Comparison of ENCODE assay signal across 8 mouse cellular contexts in the genomic region with DNA sequence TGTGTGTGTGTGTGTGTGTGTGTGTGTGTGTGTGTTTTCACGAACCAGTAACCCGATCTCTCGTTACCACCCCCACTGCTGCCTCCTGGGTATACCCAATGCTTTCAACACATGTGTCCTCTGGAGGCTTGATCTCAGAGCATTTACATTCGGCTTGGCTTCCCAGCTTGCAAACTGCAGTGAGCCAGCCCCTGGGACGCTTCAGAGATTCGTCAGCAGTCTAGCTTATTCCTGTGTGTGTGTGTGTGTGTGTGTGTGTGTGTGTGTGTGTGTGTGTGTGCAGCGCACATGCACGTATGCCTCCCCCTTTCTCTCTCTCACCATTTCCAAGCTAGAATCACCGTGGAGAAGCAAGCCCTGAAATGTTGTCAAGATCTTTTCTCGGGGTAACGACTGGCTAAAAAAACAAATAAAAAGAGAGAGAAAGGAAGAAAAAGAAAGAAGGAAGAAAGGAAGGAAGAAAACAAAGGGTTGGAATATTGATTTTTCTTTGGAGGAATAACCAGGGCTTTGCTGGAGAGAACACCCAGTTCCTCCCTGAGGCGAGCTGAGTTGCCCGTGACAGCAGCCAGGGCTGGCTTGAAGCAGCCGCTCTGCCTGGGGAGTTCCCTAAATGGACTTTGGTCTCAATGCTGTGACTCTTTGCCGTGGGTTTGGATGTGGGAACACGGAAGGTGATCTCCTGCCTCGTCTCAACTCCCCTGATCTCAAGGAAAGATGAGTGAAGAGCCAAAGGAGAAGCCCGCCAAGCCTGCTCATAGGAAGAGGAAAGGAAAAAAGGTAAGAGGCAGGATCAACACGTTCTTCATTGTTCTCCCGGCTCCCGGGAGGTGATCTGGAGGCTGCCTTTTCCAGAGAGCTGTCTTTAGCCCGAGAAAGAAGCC.
DNase-seq lines count a peak whose midpoint lies in the region; ATAC-seq lines count a peak whose summit lies in the region.

No protein-coding gene starts in this region.

- WGBS in lung, embryonic 15.5 days = 4% methylated on average over 22 of the region's 22 CpGs
- WGBS in forebrain, embryonic 11.5 days = 8% methylated on average over 22 of the region's 22 CpGs
- WGBS in heart, embryonic 15.5 days = 3% methylated on average over 22 of the region's 22 CpGs
- 13% methylated on average over 22 of the region's 22 CpGs for WGBS in liver, embryonic 12.5 days (ENCODE audit: insufficient replicate concordance)

- peak overlapping the region; percentile 56 for H3K4me2 ChIP-seq in lung, embryonic 15.5 days
- H3K4me2 ChIP-seq in forebrain, embryonic 11.5 days (ENCODE audit: low read depth, low read length, severe bottlenecking) = peak overlapping the region; percentile 52
- peak overlapping the region; percentile 62 for H3K4me2 ChIP-seq in heart, embryonic 15.5 days
- peak overlapping the region; percentile 50 for H3K4me2 ChIP-seq in liver, embryonic 12.5 days

- DNase-seq in lung, postnatal 36 days = no peak
- peak; percentile 70 for DNase-seq in forebrain, embryonic 11.5 days (ENCODE audit: low spot score)
- peak; percentile 62 to 86 for DNase-seq in kidney, postnatal 25 days
- DNase-seq in ovary, postnatal 14 days (ENCODE audit: low spot score) = peak; percentile 15

- no peaks in the 10 kb centered on the region for H3K36me3 ChIP-seq in lung, embryonic 15.5 days
- no peaks in the 10 kb centered on the region for H3K36me3 ChIP-seq in forebrain, embryonic 11.5 days (ENCODE audit: control insufficient read depth, insufficient read depth, low read length)
- H3K36me3 ChIP-seq in heart, embryonic 15.5 days = no peaks in the 10 kb centered on the region
- no peaks in the 10 kb centered on the region for H3K36me3 ChIP-seq in liver, embryonic 12.5 days

- ATAC-seq in lung, embryonic 15.5 days (ENCODE audit: borderline replicate concordance, extremely low read depth, low FRiP score, low TSS enrichment) = peak; percentile 69
- ATAC-seq in forebrain, embryonic 11.5 days (replicated peaks; ENCODE audit: low FRiP score) = peak; percentile 81
- ATAC-seq in heart, embryonic 15.5 days (replicated peaks; ENCODE audit: insufficient number of reproducible peaks, insufficient read depth, low FRiP score, low read depth) = peak; percentile 77
- ATAC-seq in liver, embryonic 12.5 days = peak; percentile 46; the same call in 1 of the 2 replicates
- no peak for ATAC-seq in CD4-positive, CD25-positive, alpha-beta regulatory T cell, adult 4 months

- H3K9ac ChIP-seq in lung, embryonic 15.5 days = peak overlapping the region; percentile 18
- peak overlapping the region; percentile 64 for H3K9ac ChIP-seq in forebrain, embryonic 11.5 days (ENCODE audit: low read length)
- H3K9ac ChIP-seq in heart, embryonic 15.5 days = peak overlapping the region; percentile 69
- H3K9ac ChIP-seq in liver, embryonic 12.5 days = no peak overlapping the region

- no peaks in the 10 kb centered on the region for H3K9me3 ChIP-seq in lung, embryonic 15.5 days
- no peaks in the 10 kb centered on the region for H3K9me3 ChIP-seq in forebrain, embryonic 11.5 days (ENCODE audit: control insufficient read depth, low read length)
- no peaks in the 10 kb centered on the region for H3K9me3 ChIP-seq in heart, embryonic 15.5 days (replicated peaks)
- H3K9me3 ChIP-seq in liver, embryonic 12.5 days (replicated peaks) = no peaks in the 10 kb centered on the region

- no peak overlapping the region for H3K27ac ChIP-seq in lung, embryonic 15.5 days
- H3K27ac ChIP-seq in forebrain, embryonic 11.5 days (ENCODE audit: low read depth, low read length) = peak overlapping the region; percentile 50
- H3K27ac ChIP-seq in heart, embryonic 15.5 days = peak overlapping the region; percentile 89
- 0 out of 2 replicates have a peak overlapping the region, but pooled peaks have one; percentile 0 for H3K27ac ChIP-seq in liver, embryonic 12.5 days

- no peaks in the 10 kb centered on the region for H3K27me3 ChIP-seq in lung, embryonic 15.5 days
- H3K27me3 ChIP-seq in forebrain, embryonic 11.5 days (ENCODE audit: control insufficient read depth, insufficient read depth, low read length) = no peaks in the 10 kb centered on the region
- no peaks in the 10 kb centered on the region for H3K27me3 ChIP-seq in heart, embryonic 15.5 days
- H3K27me3 ChIP-seq in liver, embryonic 12.5 days (replicated peaks) = no peaks in the 10 kb centered on the region

- H3K4me3 ChIP-seq in lung, embryonic 15.5 days = peak overlapping the region; percentile 29
- peak overlapping the region; percentile 37 for H3K4me3 ChIP-seq in forebrain, embryonic 11.5 days (ENCODE audit: low read depth, low read length)
- peak overlapping the region; percentile 58 for H3K4me3 ChIP-seq in heart, embryonic 15.5 days
- H3K4me3 ChIP-seq in liver, embryonic 12.5 days = peak overlapping the region; percentile 34

- H3K4me1 ChIP-seq in lung, embryonic 15.5 days = peaks cover 4% of the 10 kb centered on the region; the same call in 1 of the 2 replicates
- no peaks in the 10 kb centered on the region for H3K4me1 ChIP-seq in forebrain, embryonic 11.5 days (replicated peaks; ENCODE audit: control insufficient read depth, insufficient read depth, low read length)
- peaks cover 13% of the 10 kb centered on the region for H3K4me1 ChIP-seq in heart, embryonic 15.5 days (replicated peaks)
- H3K4me1 ChIP-seq in liver, embryonic 12.5 days = no peaks in the 10 kb centered on the region
